ENCODE assay signal across 9 mouse cellular contexts in the genomic region with DNA sequence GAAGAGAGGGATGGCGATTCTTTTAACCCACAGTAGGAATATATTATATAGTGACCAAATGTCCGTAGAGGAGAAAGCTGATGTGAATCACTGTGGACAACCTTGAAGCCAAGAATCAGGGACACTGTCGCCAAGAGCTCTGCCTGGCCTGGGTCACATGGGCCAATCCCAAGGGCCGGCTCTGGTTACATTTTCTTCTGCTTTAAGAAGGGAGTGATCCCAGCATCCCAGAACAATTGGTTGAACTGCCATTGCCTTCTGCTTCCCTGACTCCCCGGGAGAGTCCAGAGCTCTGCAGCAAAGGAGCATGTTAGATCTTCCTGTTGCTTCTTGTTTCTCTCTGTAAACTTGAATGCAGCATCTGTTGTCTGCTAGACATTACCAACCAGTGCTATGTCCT.
DNase-seq lines count a peak whose midpoint lies in the region; ATAC-seq and TF ChIP-seq lines count a peak whose summit lies in the region.
"Had no signal": no experiment of that assay in that cellular context is flagged by ENCODE, and none has a peak within 500 bp of the region (broad histone marks: within the 10 kb centered on the region; RNA-seq: fewer than 3 reads in every experiment).

No protein-coding gene starts in this region.

- no peaks in the 10 kb centered on the region for H3K27me3 ChIP-seq in forebrain, embryonic 10.5 days (ENCODE audit: poor library complexity, severe bottlenecking)
- H3K27me3 ChIP-seq in forebrain, postnatal 0 days (ENCODE audit: insufficient read depth, low read length) = no peaks in the 10 kb centered on the region
- no peaks in the 10 kb centered on the region for H3K27me3 ChIP-seq in hindbrain, embryonic 13.5 days
- no peaks in the 10 kb centered on the region for H3K27me3 ChIP-seq in kidney, embryonic 15.5 days

- H3K4me1 ChIP-seq in forebrain, embryonic 10.5 days = peaks cover 34% of the 10 kb centered on the region
- H3K4me1 ChIP-seq in forebrain, postnatal 0 days (ENCODE audit: insufficient read depth) = peaks cover 17% of the 10 kb centered on the region
- peaks cover 34% of the 10 kb centered on the region for H3K4me1 ChIP-seq in hindbrain, embryonic 13.5 days (replicated peaks)
- no peaks in the 10 kb centered on the region for H3K4me1 ChIP-seq in kidney, embryonic 15.5 days

- no peak overlapping the region for H3K9ac ChIP-seq in forebrain, postnatal 0 days
- H3K9ac ChIP-seq in hindbrain, embryonic 13.5 days = no peak overlapping the region
- H3K9ac ChIP-seq in kidney, embryonic 15.5 days = no peak overlapping the region

- DNase-seq in forebrain, embryonic 10.5 days (ENCODE audit: extremely low spot score, low spot score) = no peak
- no peak for DNase-seq in forebrain, postnatal 0 days
- peak; percentile 42 for DNase-seq in brain, adult 2 months (ENCODE audit: low read depth, low spot score)
- DNase-seq in gastrocnemius, adult 18-20 months (ENCODE audit: low spot score) = peak; percentile 76
- no peak for DNase-seq in spleen, postnatal 10 days (ENCODE audit: low spot score in 2 of 2)
- DNase-seq in thymus, postnatal 36 days = no peak
- DNase-seq: thymus, postnatal 14 days had no signal

- H3K4me3 ChIP-seq in forebrain, embryonic 10.5 days = no peak overlapping the region
- H3K4me3 ChIP-seq in forebrain, postnatal 0 days (ENCODE audit: low read depth, low read length) = no peak overlapping the region
- H3K4me3 ChIP-seq in hindbrain, embryonic 13.5 days = no peak overlapping the region
- H3K4me3 ChIP-seq in kidney, embryonic 15.5 days (replicated peaks) = no peak overlapping the region

- no peak for TF ChIP-seq CTCF in forebrain, postnatal 0 days (IDR thresholded peaks at IDR 0.05; ENCODE audit: low read depth)

- H3K27ac ChIP-seq in forebrain, embryonic 10.5 days = peak overlapping the region; percentile 48
- H3K27ac ChIP-seq in forebrain, postnatal 0 days (ENCODE audit: low read depth, low read length) = no peak overlapping the region
- peak overlapping the region; percentile 66 for H3K27ac ChIP-seq in hindbrain, embryonic 13.5 days
- H3K27ac ChIP-seq in kidney, embryonic 15.5 days = no peak overlapping the region

- H3K36me3 ChIP-seq in forebrain, embryonic 10.5 days (replicated peaks) = no peaks in the 10 kb centered on the region
- H3K36me3 ChIP-seq in forebrain, postnatal 0 days (ENCODE audit: insufficient read depth) = no peaks in the 10 kb centered on the region
- no peaks in the 10 kb centered on the region for H3K36me3 ChIP-seq in hindbrain, embryonic 13.5 days
- H3K36me3 ChIP-seq in kidney, embryonic 15.5 days = no peaks in the 10 kb centered on the region

- WGBS in forebrain, embryonic 10.5 days = 43% methylated on average over 5 of the region's 5 CpGs
- 45% methylated on average over 5 of the region's 5 CpGs for WGBS in forebrain, postnatal 0 days
- WGBS in hindbrain, embryonic 13.5 days = 63% methylated on average over 5 of the region's 5 CpGs
- WGBS in kidney, embryonic 15.5 days = 58% methylated on average over 5 of the region's 5 CpGs

- H3K4me2 ChIP-seq in forebrain, postnatal 0 days (ENCODE audit: low read depth) = no peak overlapping the region
- no peak overlapping the region for H3K4me2 ChIP-seq in hindbrain, embryonic 13.5 days
- no peak overlapping the region for H3K4me2 ChIP-seq in kidney, embryonic 15.5 days

- no peaks in the 10 kb centered on the region for H3K9me3 ChIP-seq in forebrain, embryonic 10.5 days
- H3K9me3 ChIP-seq in forebrain, postnatal 0 days (ENCODE audit: low read length) = no peaks in the 10 kb centered on the region
- no peaks in the 10 kb centered on the region for H3K9me3 ChIP-seq in hindbrain, embryonic 13.5 days
- no peaks in the 10 kb centered on the region for H3K9me3 ChIP-seq in kidney, embryonic 15.5 days (replicated peaks)

- no peak; the same call in 1 of the 2 replicates for ATAC-seq in forebrain, postnatal 0 days
- ATAC-seq in hindbrain, embryonic 13.5 days (ENCODE audit: low FRiP score) = no peak
- no peak for ATAC-seq in kidney, embryonic 15.5 days (replicated peaks; ENCODE audit: low FRiP score)

Comparison
In these comparisons a context has a peak if more than half of its experiments do, and no peak if none do; other contexts are left out.
1. H3K27ac ChIP-seq: peak in forebrain, embryonic 10.5 days (single experiment) and hindbrain, embryonic 13.5 days (single experiment); none in forebrain, postnatal 0 days (single experiment) and kidney, embryonic 15.5 days (single experiment).
2. DNase-seq: peak in brain, adult 2 months (single experiment) and gastrocnemius, adult 18-20 months (single experiment); none in forebrain, embryonic 10.5 days (single experiment), forebrain, postnatal 0 days (single experiment), spleen, postnatal 10 days (0 of 2) and thymus, postnatal 36 days (0 of 2).